Mouse (Mus musculus): ENCODE data around the gene Amfr. TPM values are rescaled to one million over a fixed set of nuclear protein-coding genes. Genes with fewer than 3 reads are reported as not detected.

The Amfr gene
- polyA plus RNA-seq, 1 experiment from 2014 or later: 61.8 TPM

- no peak overlapping the region for H3K9ac ChIP-seq (ENCODE audit: low read depth, low read length)
- ATAC-seq: no peak
- no peaks in the 10 kb centered on the region for H3K4me1 ChIP-seq (replicated peaks; ENCODE audit: control insufficient read depth, insufficient read depth, low read length)
- TF ChIP-seq CTCF (IDR thresholded peaks at IDR 0.05; ENCODE audit: low read depth): peak; percentile 54
- no peak overlapping the region for H3K27ac ChIP-seq (ENCODE audit: low read depth, low read length)
- 83% methylated on average over 3 of the region's 3 CpGs for WGBS
- no peaks in the 10 kb centered on the region for H3K9me3 ChIP-seq (ENCODE audit: control insufficient read depth)
- peaks cover 78% of the 10 kb centered on the region for H3K36me3 ChIP-seq (ENCODE audit: control insufficient read depth, insufficient read depth)
- H3K4me2 ChIP-seq (replicated peaks; ENCODE audit: low read depth): no peak overlapping the region
- H3K27me3 ChIP-seq (replicated peaks; ENCODE audit: control insufficient read depth, insufficient read depth, low read length): no peaks in the 10 kb centered on the region
- H3K4me3 ChIP-seq (ENCODE audit: low read depth, low read length): no peak overlapping the region
Measured at GRCm38 (mm10) chr8:93983827-93984226, 28.8 kb downstream of the Amfr start.

GRCm38 (mm10) chr8:93981679-93982215, 30.9 kb downstream of the Amfr start:
- WGBS: 87% methylated on average over 5 of the region's 5 CpGs
- H3K36me3 ChIP-seq (ENCODE audit: control insufficient read depth, insufficient read depth): peaks cover 78% of the 10 kb centered on the region
- no peak for ATAC-seq

GRCm38 (mm10) chr8:93980141-93980540, 32.5 kb downstream of the Amfr start:
- H3K9me3 ChIP-seq (ENCODE audit: control insufficient read depth): no peaks in the 10 kb centered on the region
- ATAC-seq: no peak
- H3K9ac ChIP-seq (ENCODE audit: low read depth, low read length): no peak overlapping the region
- WGBS: 95% methylated on average over 4 of the region's 4 CpGs
- H3K4me1 ChIP-seq (replicated peaks; ENCODE audit: control insufficient read depth, insufficient read depth, low read length): no peaks in the 10 kb centered on the region
- no peak for TF ChIP-seq CTCF (IDR thresholded peaks at IDR 0.05; ENCODE audit: low read depth)
- no peak overlapping the region for H3K4me2 ChIP-seq (replicated peaks; ENCODE audit: low read depth)
- H3K36me3 ChIP-seq (ENCODE audit: control insufficient read depth, insufficient read depth): peaks cover 80% of the 10 kb centered on the region
- no peaks in the 10 kb centered on the region for H3K27me3 ChIP-seq (replicated peaks; ENCODE audit: control insufficient read depth, insufficient read depth, low read length)
- H3K27ac ChIP-seq (ENCODE audit: low read depth, low read length): no peak overlapping the region
- no peak overlapping the region for H3K4me3 ChIP-seq (ENCODE audit: low read depth, low read length)

More at GRCm38 (mm10) chr8:93981679-93982215, 30.9 kb downstream of the Amfr start:
- H3K27ac ChIP-seq (ENCODE audit: low read depth, low read length): no peak overlapping the region
- no peaks in the 10 kb centered on the region for H3K4me1 ChIP-seq (replicated peaks; ENCODE audit: control insufficient read depth, insufficient read depth, low read length)
- no peak for TF ChIP-seq CTCF (IDR thresholded peaks at IDR 0.05; ENCODE audit: low read depth)
- H3K27me3 ChIP-seq (replicated peaks; ENCODE audit: control insufficient read depth, insufficient read depth, low read length): no peaks in the 10 kb centered on the region
- H3K9me3 ChIP-seq (ENCODE audit: control insufficient read depth): no peaks in the 10 kb centered on the region
- no peak overlapping the region for H3K4me2 ChIP-seq (replicated peaks; ENCODE audit: low read depth)
- no peak overlapping the region for H3K9ac ChIP-seq (ENCODE audit: low read depth, low read length)
- no peak overlapping the region for H3K4me3 ChIP-seq (ENCODE audit: low read depth, low read length)

- no peaks in the 10 kb centered on the region for H3K27me3 ChIP-seq (replicated peaks; ENCODE audit: control insufficient read depth, insufficient read depth, low read length)
- TF ChIP-seq CTCF (IDR thresholded peaks at IDR 0.05; ENCODE audit: low read depth): peak; percentile 38
- no peak overlapping the region for H3K4me2 ChIP-seq (replicated peaks; ENCODE audit: low read depth)
- peak overlapping the region; percentile 24 for H3K27ac ChIP-seq (ENCODE audit: low read depth, low read length)
- H3K9me3 ChIP-seq (ENCODE audit: control insufficient read depth): no peaks in the 10 kb centered on the region
- no peak overlapping the region for H3K9ac ChIP-seq (ENCODE audit: low read depth, low read length)
- whole genome bisulfite sequencing: 85% methylated on average over 6 of the region's 6 CpGs
- H3K4me3 ChIP-seq (ENCODE audit: low read depth, low read length): no peak overlapping the region
- no peak for ATAC-seq
- peaks cover 82% of the 10 kb centered on the region for H3K36me3 ChIP-seq (ENCODE audit: control insufficient read depth, insufficient read depth)
- 0 out of 2 replicates have a peak, but pooled peaks cover 2% of the 10 kb centered on the region for H3K4me1 ChIP-seq (replicated peaks; ENCODE audit: control insufficient read depth, insufficient read depth, low read length)
Measured at GRCm38 (mm10) chr8:93976446-93977211, 36.0 kb downstream of the Amfr start.

GRCm38 (mm10) chr8:93975358-93975757, 37.3 kb downstream of the Amfr start:
- Histone ChIP-seq H3K9ac (ENCODE audit: low read depth, low read length) (no peak overlapping the region), H3K27ac (ENCODE audit: low read depth, low read length) (peak overlapping the region; percentile 54), H3K4me2 (replicated peaks; ENCODE audit: low read depth) (no peak overlapping the region), H3K4me1 (replicated peaks; ENCODE audit: control insufficient read depth, insufficient read depth, low read length) (0 out of 2 replicates have a peak, but pooled peaks cover 2% of the 10 kb centered on the region), H3K27me3 (replicated peaks; ENCODE audit: control insufficient read depth, insufficient read depth, low read length) (no peaks in the 10 kb centered on the region), H3K36me3 (ENCODE audit: control insufficient read depth, insufficient read depth) (peaks cover 81% of the 10 kb centered on the region), H3K4me3 (ENCODE audit: low read depth, low read length) (no peak overlapping the region), H3K9me3 (ENCODE audit: control insufficient read depth) (no peaks in the 10 kb centered on the region)
- 57% methylated on average over 2 of the region's 2 CpGs for WGBS
- no peak for TF ChIP-seq CTCF (IDR thresholded peaks at IDR 0.05; ENCODE audit: low read depth)
- ATAC-seq: peak; percentile 37

- H3K27ac ChIP-seq (ENCODE audit: low read depth, low read length): peak overlapping the region; percentile 54
- TF ChIP-seq CTCF (IDR thresholded peaks at IDR 0.05; ENCODE audit: low read depth): no peak
- H3K9me3 ChIP-seq (ENCODE audit: control insufficient read depth): no peaks in the 10 kb centered on the region
- H3K4me3 ChIP-seq (ENCODE audit: low read depth, low read length): no peak overlapping the region
- H3K27me3 ChIP-seq (replicated peaks; ENCODE audit: control insufficient read depth, insufficient read depth, low read length): no peaks in the 10 kb centered on the region
- H3K36me3 ChIP-seq (ENCODE audit: control insufficient read depth, insufficient read depth): peaks cover 77% of the 10 kb centered on the region
- 46% methylated on average over 11 of the region's 11 CpGs for WGBS
- no peak overlapping the region for H3K4me2 ChIP-seq (replicated peaks; ENCODE audit: low read depth)
- H3K4me1 ChIP-seq (replicated peaks; ENCODE audit: control insufficient read depth, insufficient read depth, low read length): 0 out of 2 replicates have a peak, but pooled peaks cover 2% of the 10 kb centered on the region
- peak; percentile 85 for ATAC-seq
- H3K9ac ChIP-seq (ENCODE audit: low read depth, low read length): no peak overlapping the region
Measured at GRCm38 (mm10) chr8:93974602-93975186, 37.9 kb downstream of the Amfr start.

Data from intestine, postnatal 0 days (tissue).